Mouse (Mus musculus) ES-E14 (cell line): ENCODE results near the gene Spef1.

ENCODE experiments used
- CHD2 ChIP-seq: IDR thresholded peaks from 2 replicates; pipeline ENCODE4 v1.6.1; 2014; ENCODE audit warnings: mild to moderate bottlenecking, low read depth, low read length, inconsistent platforms
- HCFC1 ChIP-seq: IDR thresholded peaks from 2 replicates; pipeline ENCODE4 v1.6.1; 2012; ENCODE audit warnings: low read length, inconsistent platforms, borderline replicate concordance; ENCODE audit not compliant: insufficient read depth
- MAFK ChIP-seq: IDR thresholded peaks from 2 replicates; pipeline ENCODE4 v1.6.1; 2014; ENCODE audit warnings: mild to moderate bottlenecking, low read depth, low read length, inconsistent platforms; ENCODE audit not compliant: insufficient read depth
- ZC3H11A ChIP-seq: IDR thresholded peaks from 2 replicates; pipeline ENCODE4 v1.6.1; 2012; ENCODE audit warnings: low read depth, mild to moderate bottlenecking, inconsistent platforms, low read length, borderline replicate concordance
- ZNF384 ChIP-seq: IDR thresholded peaks from 2 replicates; pipeline ENCODE4 v1.6.1; 2012; ENCODE audit warnings: low read depth, low read length, inconsistent platforms

GRCm38 (mm10) chr2:131160671-131161111, 26.4 kb downstream of the Spef1 start:
- TF ChIP-seq CHD2 (no peak), ZC3H11A (no peak), ZNF384 (no peak), MAFK (no peak), HCFC1 (no peak)
